Mouse (Mus musculus) activated CD4-positive, CD25-positive, alpha-beta regulatory T cell, adult 9 weeks (primary cell): Measurements from ENCODE around the gene Cdkn2aip. TPM values are rescaled to one million over a fixed set of nuclear protein-coding genes. Genes with fewer than 3 reads are reported as not detected.

Source experiments
- polyA plus RNA-seq: library from polyadenylated mRNA; unstranded; fragments of 100-300 nt; shearing (Covaris generic); gene quantifications from one replicate; pipeline ENCODE4 v1.2.1, GENCODE M21; 2017

Cdkn2aip gene
- polyA plus RNA-seq: 35.6 TPM

DNA sequence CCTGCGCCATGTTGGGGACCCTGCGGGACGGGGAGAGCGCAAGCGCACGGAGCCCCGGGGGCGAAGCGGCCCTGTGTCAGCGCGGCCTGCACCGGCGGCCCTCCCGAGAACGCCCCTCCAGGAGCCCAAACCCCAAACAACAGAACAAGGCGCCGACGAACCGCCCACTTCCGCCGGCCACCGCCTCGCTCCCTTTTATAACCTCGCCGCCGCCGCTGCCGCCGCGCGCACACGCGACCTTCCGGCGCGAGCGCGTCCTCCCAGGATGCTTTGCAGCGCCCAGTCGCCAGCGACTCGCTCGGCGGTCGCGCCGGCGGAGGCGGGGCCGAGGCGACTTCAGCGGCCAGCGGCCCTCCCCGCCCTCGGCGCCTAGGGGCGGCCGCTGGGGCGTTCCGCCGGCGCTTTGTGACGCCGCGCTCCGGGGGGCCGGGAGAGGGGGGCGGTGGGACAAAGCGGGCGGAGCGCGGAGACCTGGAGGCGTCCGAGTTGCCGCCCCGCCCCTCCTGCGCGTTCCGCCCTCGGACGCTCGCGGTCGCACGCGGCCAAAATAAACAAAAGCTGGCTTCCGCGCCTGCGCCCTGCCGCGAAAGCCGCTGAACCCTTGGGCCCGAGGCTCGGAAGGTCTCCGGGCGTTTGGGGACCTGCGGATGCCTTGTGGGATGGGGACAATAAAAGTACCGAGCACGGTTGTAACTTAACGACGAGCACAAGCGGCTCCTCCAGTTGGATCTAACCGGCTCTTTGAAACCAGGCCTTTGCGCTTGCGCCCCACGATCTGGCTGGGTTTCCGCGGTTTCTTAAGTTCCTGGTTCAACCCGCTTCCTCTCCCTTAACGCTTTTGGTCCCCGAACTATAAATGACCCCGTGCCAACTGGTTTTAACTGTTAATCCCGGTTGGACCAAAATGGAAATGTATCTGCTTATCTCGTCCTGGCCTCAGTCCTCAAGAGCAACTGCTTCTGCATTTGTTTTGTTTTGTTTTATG is at the start of gene Cdkn2aip:
Gene Cdkn2aip, minus strand, starts transcription at position 172 of the 985 bp plus-strand sequence.

GRCm38 (mm10) chr8:47674777-47675710 is 38.7 kb downstream of the Cdkn2aip start, which contains the start of gene Ing2:
TSS of gene Ing2 (minus strand) at chr8:47675556.

Other genes with a start within 250 kb of the Cdkn2aip start
- 49.0 TPM for gene Trappc11, start 180.5 kb downstream of the Cdkn2aip start, polyA plus RNA-seq
- 49.5 TPM for gene Rwdd4a, start 180.3 kb downstream of the Cdkn2aip start, polyA plus RNA-seq
- gene Ing2, start 38.4 kb downstream of the Cdkn2aip start, polyA plus RNA-seq: 5.5 TPM
- gene Cldn24, start 108.2 kb upstream of the Cdkn2aip start, polyA plus RNA-seq: not detected
- not detected for gene Cldn22, start 110.5 kb upstream of the Cdkn2aip start, polyA plus RNA-seq